Mouse (Mus musculus) hindbrain, embryonic 14.5 days (tissue): Measurements from ENCODE around the gene H1foo. TPM values are rescaled to one million over a fixed set of nuclear protein-coding genes. Genes with fewer than 3 reads are reported as not detected.

Experiments
- ATAC-seq: fragments of 200-750 bp; cut with Nextera tagmentation; 2 replicates; pipeline ENCODE4 v1.8.0; 2017; ENCODE audit warnings: moderate number of reproducible peaks, mild to moderate bottlenecking, moderate TSS enrichment, moderate library complexity; ENCODE audit not compliant: low FRiP score
- DNase-seq: peaks from one replicate; pipeline ENCODE4 v3.0.0-alpha.2; 2015; ENCODE audit warnings: low spot score
- H3K27ac ChIP-seq: fragments of 300-500 bp; sonication (generic); 2 replicates; pipeline ENCODE4 v1.5.1; 2014; ENCODE audit warnings: mild to moderate bottlenecking, moderate library complexity
- H3K27me3 ChIP-seq: fragments of 300-500 bp; sonication (generic); 2 replicates; pipeline ENCODE4 v1.6.1; 2014; ENCODE audit warnings: mild to moderate bottlenecking, low read length, mixed read lengths; ENCODE audit not compliant: control insufficient read depth, insufficient read depth
- H3K36me3 ChIP-seq: fragments of 300-500 bp; sonication (generic); replicated peaks from 2 replicates; pipeline ENCODE4 v1.6.1; 2014; ENCODE audit not compliant: control insufficient read depth, insufficient read depth
- H3K4me1 ChIP-seq: fragments of 300-500 bp; sonication (generic); replicated peaks from 2 replicates; pipeline ENCODE4 v1.6.1; 2014; ENCODE audit warnings: antibody characterized with exemption, low read length, mixed read lengths; ENCODE audit not compliant: control insufficient read depth, insufficient read depth
- H3K4me2 ChIP-seq: fragments of 300-500 bp; sonication (generic); replicated peaks from 2 replicates; pipeline ENCODE4 v1.6.1; 2014; ENCODE audit warnings: mild to moderate bottlenecking, moderate library complexity
- H3K4me3 ChIP-seq: fragments of 300-500 bp; sonication (generic); replicated peaks from 2 replicates; pipeline ENCODE4 v1.5.1; 2014; ENCODE audit warnings: mild to moderate bottlenecking, low read length
- H3K9ac ChIP-seq: fragments of 300-500 bp; sonication (generic); 2 replicates; pipeline ENCODE4 v1.6.1; 2014
- H3K9me3 ChIP-seq: fragments of 300-500 bp; sonication (generic); 2 replicates; pipeline ENCODE4 v1.6.1; 2016; ENCODE audit warnings: low read length; ENCODE audit not compliant: control insufficient read depth
- WGBS: fragments of 180-500 bp; shearing (Covaris S2); extraction: QIAGEN DNeasy Blood & Tissue Kit; methylation state at CpG from one replicate; pipeline ENCODE4 v1.1.7; 2014; 5-methylcytosine and 5-hydroxymethylcytosine counted together
- polyA plus RNA-seq: library from polyadenylated mRNA; unstranded; fragments of >200 nt; fragmentation: Nextera tagmentation; extraction: Ambion mirVana; gene quantifications from 2 replicates; pipeline ENCODE4 v1.2.1, GENCODE M21; 2014

Gene H1foo
- polyA plus RNA-seq, 1 experiment from 2014 or later: not detected

GRCm38 (mm10) chr6:115938011-115938410, 6.7 kb upstream of the H1foo start:
- Histone ChIP-seq H3K27ac (no peak overlapping the region), H3K4me1 (no peaks in the 10 kb centered on the region), H3K9ac (no peak overlapping the region), H3K27me3 (no peaks in the 10 kb centered on the region), H3K4me3 (no peak overlapping the region), H3K4me2 (no peak overlapping the region), H3K9me3 (peaks cover 8% of the 10 kb centered on the region; the same call in 1 of the 2 replicates), H3K36me3 (no peaks in the 10 kb centered on the region)
- WGBS: 95% methylated on average over 2 of the region's 2 CpGs
- no peak for DNase-seq
- no peak for ATAC-seq

- H3K9ac ChIP-seq: no peak overlapping the region
- H3K36me3 ChIP-seq: no peaks in the 10 kb centered on the region
- 69% methylated on average over 1 of the region's 1 CpGs for WGBS
- no peak overlapping the region for H3K4me3 ChIP-seq
- no peaks in the 10 kb centered on the region for H3K4me1 ChIP-seq
- no peak for ATAC-seq
- H3K27ac ChIP-seq: no peak overlapping the region
- no peaks in the 10 kb centered on the region for H3K27me3 ChIP-seq
- peaks cover 8% of the 10 kb centered on the region; the same call in 1 of the 2 replicates for H3K9me3 ChIP-seq
- DNase-seq: no peak
- H3K4me2 ChIP-seq: no peak overlapping the region
Measured at GRCm38 (mm10) chr6:115938798-115939197, 5.9 kb upstream of the H1foo start.

- Histone ChIP-seq H3K9me3 (peaks cover 8% of the 10 kb centered on the region; the same call in 1 of the 2 replicates), H3K4me2 (no peak overlapping the region), H3K4me1 (no peaks in the 10 kb centered on the region), H3K27me3 (no peaks in the 10 kb centered on the region), H3K9ac (no peak overlapping the region), H3K27ac (no peak overlapping the region), H3K4me3 (no peak overlapping the region), H3K36me3 (no peaks in the 10 kb centered on the region)
- WGBS: 82% methylated on average over 1 of the region's 1 CpGs
- ATAC-seq: no peak
- DNase-seq: no peak
Measured at GRCm38 (mm10) chr6:115940603-115941002, 4.1 kb upstream of the H1foo start.

- Histone ChIP-seq H3K4me3 (no peak overlapping the region), H3K27ac (no peak overlapping the region), H3K9me3 (peaks cover 8% of the 10 kb centered on the region; the same call in 1 of the 2 replicates), H3K9ac (no peak overlapping the region), H3K27me3 (no peaks in the 10 kb centered on the region), H3K4me1 (no peaks in the 10 kb centered on the region), H3K4me2 (no peak overlapping the region), H3K36me3 (no peaks in the 10 kb centered on the region)
- ATAC-seq (no peak), DNase-seq (no peak)
- 11% methylated on average over 6 of the region's 12 CpGs for WGBS
Measured at GRCm38 (mm10) chr6:115941128-115941527, 3.6 kb upstream of the H1foo start.

- H3K9ac ChIP-seq: no peak overlapping the region
- ATAC-seq: no peak
- no peaks in the 10 kb centered on the region for H3K36me3 ChIP-seq
- H3K4me1 ChIP-seq: no peaks in the 10 kb centered on the region
- H3K4me3 ChIP-seq: no peak overlapping the region
- 82% methylated on average over 9 of the region's 9 CpGs for WGBS
- H3K27me3 ChIP-seq: no peaks in the 10 kb centered on the region
- H3K27ac ChIP-seq: no peak overlapping the region
- no peak for DNase-seq
- H3K4me2 ChIP-seq: no peak overlapping the region
- H3K9me3 ChIP-seq: no peaks in the 10 kb centered on the region
Measured at GRCm38 (mm10) chr6:115943498-115944427, 975 bp upstream of the H1foo start.

- no peaks in the 10 kb centered on the region for H3K9me3 ChIP-seq
- WGBS: 85% methylated on average over 8 of the region's 8 CpGs
- H3K4me3 ChIP-seq: no peak overlapping the region
- ATAC-seq (no peak), DNase-seq (no peak)
- no peak overlapping the region for H3K4me2 ChIP-seq
- no peak overlapping the region for H3K27ac ChIP-seq
- H3K27me3 ChIP-seq: no peaks in the 10 kb centered on the region
- no peaks in the 10 kb centered on the region for H3K36me3 ChIP-seq
- no peaks in the 10 kb centered on the region for H3K4me1 ChIP-seq
- no peak overlapping the region for H3K9ac ChIP-seq
Measured at GRCm38 (mm10) chr6:115945633-115946032, 895 bp downstream of the H1foo start.

GRCm38 (mm10) chr6:115946389-115946788, 1.7 kb downstream of the H1foo start:
- no peak for DNase-seq
- no peaks in the 10 kb centered on the region for H3K4me1 ChIP-seq
- 37% methylated on average over 6 of the region's 6 CpGs for whole genome bisulfite sequencing
- no peak for ATAC-seq
- no peaks in the 10 kb centered on the region for H3K27me3 ChIP-seq
- H3K27ac ChIP-seq: no peak overlapping the region
- no peak overlapping the region for H3K4me3 ChIP-seq
- no peaks in the 10 kb centered on the region for H3K36me3 ChIP-seq
- no peaks in the 10 kb centered on the region for H3K9me3 ChIP-seq
- no peak overlapping the region for H3K9ac ChIP-seq
- no peak overlapping the region for H3K4me2 ChIP-seq

- 72% methylated on average over 9 of the region's 9 CpGs for WGBS
- H3K27me3 ChIP-seq: no peaks in the 10 kb centered on the region
- no peak overlapping the region for H3K4me2 ChIP-seq
- no peak overlapping the region for H3K4me3 ChIP-seq
- no peak for ATAC-seq
- no peak for DNase-seq
- peaks cover 13% of the 10 kb centered on the region; the same call in 1 of the 2 replicates for H3K4me1 ChIP-seq
- no peaks in the 10 kb centered on the region for H3K9me3 ChIP-seq
- no peak overlapping the region for H3K9ac ChIP-seq
- no peak overlapping the region for H3K27ac ChIP-seq
- H3K36me3 ChIP-seq: no peaks in the 10 kb centered on the region
Measured at GRCm38 (mm10) chr6:115954506-115955074, 9.9 kb downstream of the H1foo start.

GRCm38 (mm10) chr6:115955169-115955568, 10.4 kb downstream of the H1foo start:
- Histone ChIP-seq H3K9me3 (no peaks in the 10 kb centered on the region), H3K27me3 (no peaks in the 10 kb centered on the region), H3K36me3 (no peaks in the 10 kb centered on the region), H3K27ac (no peak overlapping the region), H3K4me1 (peaks cover 13% of the 10 kb centered on the region; the same call in 1 of the 2 replicates), H3K9ac (no peak overlapping the region), H3K4me2 (no peak overlapping the region), H3K4me3 (no peak overlapping the region)
- DNase-seq (no peak), ATAC-seq (no peak)
- WGBS: 84% methylated on average over 4 of the region's 4 CpGs
